Mouse (Mus musculus) myocyte (in vitro differentiated cells): Measurements from ENCODE around the gene Atp2b4. TPM values are rescaled to one million over a fixed set of nuclear protein-coding genes. Genes with fewer than 3 reads are reported as not detected.
A peak's percentile ranks its signal among the peaks of the same experiment; 100 is the strongest.

Experiments used
- H3K27me3 ChIP-seq: one replicate; pipeline ENCODE4 v1.6.1; 2011; ENCODE audit not compliant: control insufficient read depth, insufficient read depth, insufficient read length
- H3K36me3 ChIP-seq: one replicate; pipeline ENCODE4 v1.6.1; 2011; ENCODE audit not compliant: control insufficient read depth, insufficient read depth
- H3K4me2 ChIP-seq: one replicate; pipeline ENCODE4 v1.6.1; 2011; ENCODE audit warnings: low read depth, control low read depth
- H3K4me3 ChIP-seq: one replicate; pipeline ENCODE4 v1.5.1; 2011; ENCODE audit warnings: mild to moderate bottlenecking, control low read depth, moderate library complexity
- H3K79me2 ChIP-seq: one replicate; pipeline ENCODE4 v1.6.1; 2011; ENCODE audit not compliant: control insufficient read depth, insufficient read depth
- H3ac ChIP-seq: one replicate; pipeline ENCODE4 v1.6.1; 2011; ENCODE audit not compliant: control insufficient read depth, insufficient read length
- CEBPB ChIP-seq: IDR thresholded peaks from 2 replicates; pipeline ENCODE4 v1.6.1; 2011; ENCODE audit warnings: mild to moderate bottlenecking, moderate library complexity; ENCODE audit not compliant: poor library complexity, insufficient read depth, severe bottlenecking
- E2F4 ChIP-seq: IDR thresholded peaks from one replicate; pipeline ENCODE4 v1.6.1; 2011; ENCODE audit warnings: mild to moderate bottlenecking, control low read depth, moderate library complexity; ENCODE audit not compliant: insufficient read depth
- MAX ChIP-seq: IDR thresholded peaks from one replicate; pipeline ENCODE4 v1.6.1; 2011; ENCODE audit warnings: low read depth, mild to moderate bottlenecking, control low read depth
- MYOD1 ChIP-seq, 3 experiments: IDR thresholded peaks; one replicate each; pipeline ENCODE4 v1.6.1; 2011; ENCODE audit warnings: control low read depth in 2 of 3, low read depth in 2 of 3, mild to moderate bottlenecking in 2 of 3, moderate library complexity in 1 of 3; ENCODE audit not compliant: insufficient read length in 2 of 3, control insufficient read depth in 1 of 3
- MYOG ChIP-seq, 3 experiments: IDR thresholded peaks; one replicate each; pipeline ENCODE4 v1.6.1; 2011; ENCODE audit warnings: control low read depth in 2 of 3, low read depth in 2 of 3, mild to moderate bottlenecking in 2 of 3; ENCODE audit not compliant: insufficient read length in 2 of 3, control insufficient read depth in 1 of 3, insufficient read depth in 1 of 3
- POLR2A ChIP-seq: IDR thresholded peaks from one replicate; pipeline ENCODE4 v1.6.1; 2011; ENCODE audit warnings: low read depth, mild to moderate bottlenecking, control low read depth, moderate library complexity; ENCODE audit not compliant: insufficient read length
- POLR2AphosphoS2 ChIP-seq: IDR thresholded peaks from one replicate; pipeline ENCODE4 v1.6.1; 2011; ENCODE audit warnings: low read depth, control low read depth; ENCODE audit not compliant: insufficient read length
- REST ChIP-seq: IDR thresholded peaks from one replicate; pipeline ENCODE4 v1.6.1; 2011; ENCODE audit warnings: mild to moderate bottlenecking, control low read depth, moderate library complexity; ENCODE audit not compliant: insufficient read depth, insufficient read length
- SRF ChIP-seq: IDR thresholded peaks from one replicate; pipeline ENCODE4 v1.6.1; 2011; ENCODE audit warnings: low read depth; ENCODE audit not compliant: control insufficient read depth, insufficient read length
- TCF12 ChIP-seq: IDR thresholded peaks from one replicate; pipeline ENCODE4 v1.6.1; 2011; ENCODE audit warnings: mild to moderate bottlenecking, control low read depth; ENCODE audit not compliant: poor library complexity, insufficient read depth, severe bottlenecking
- TCF3 ChIP-seq: IDR thresholded peaks from one replicate; pipeline ENCODE4 v1.6.1; 2011; ENCODE audit warnings: low read depth, control low read depth; ENCODE audit not compliant: insufficient read length
- USF1 ChIP-seq: IDR thresholded peaks from one replicate; pipeline ENCODE4 v1.6.1; 2011; ENCODE audit warnings: low read depth, mild to moderate bottlenecking, control low read depth, moderate library complexity
- polyA plus RNA-seq: library from polyadenylated mRNA; unstranded; fragments of >200 nt; fragmentation: generic; extraction: Trizol; gene quantifications from one replicate; pipeline ENCODE4 v1.2.1, GENCODE M21; 2012; ENCODE audit warnings: missing spikeins

Gene Atp2b4
- polyA plus RNA-seq, 1 experiment = 28.1 TPM

DNA sequence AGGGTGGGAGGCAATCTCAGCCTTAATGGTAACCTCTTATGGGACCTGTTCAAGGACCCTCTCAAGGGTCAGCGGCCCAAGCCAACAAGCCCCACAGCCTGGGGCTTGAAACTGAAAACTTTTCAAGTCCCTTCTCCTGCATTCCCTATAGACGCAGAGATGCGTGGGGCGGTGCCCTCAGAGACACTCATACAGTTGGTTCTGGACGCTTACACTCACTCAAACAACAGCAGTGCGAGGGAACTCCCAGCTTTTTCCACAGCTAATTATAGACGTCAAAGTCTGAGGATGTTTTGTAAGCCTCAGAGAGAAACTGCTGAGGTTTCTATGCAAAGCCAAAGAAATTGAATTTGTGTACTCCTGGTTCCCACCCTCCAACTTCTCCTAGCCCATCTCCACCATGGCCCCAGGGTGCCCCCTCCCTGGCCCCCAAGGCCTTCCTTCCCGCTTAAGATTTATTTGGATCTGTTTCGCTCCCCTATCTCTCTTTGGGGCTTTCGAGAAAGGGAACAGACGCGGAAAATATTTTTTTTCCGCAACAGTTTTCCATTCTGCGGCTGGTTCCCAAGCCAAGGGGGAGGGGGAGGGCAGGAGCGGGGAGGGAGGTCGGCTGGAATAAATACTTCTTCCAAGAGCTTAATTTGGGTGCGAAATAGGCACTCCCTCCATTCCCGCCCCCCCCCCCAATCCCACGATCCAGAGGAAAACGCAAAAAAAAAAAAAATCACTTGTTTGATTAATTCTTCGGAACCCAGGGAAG, 975 bp downstream of the Atp2b4 start:
- Histone ChIP-seq H3K4me2 (peak overlapping the region; percentile 90), H3K36me3 (no peaks in the 10 kb centered on the region)
- TF ChIP-seq E2F4 (no peak), TCF12 (no peak), USF1 (no peak), MAX (no peak), POLR2AphosphoS2 (no peak), TCF3 (no peak), SRF (no peak), MYOG (IDR thresholded peaks at IDR 0.05; ENCODE audit: control insufficient read depth in 1 of 3, insufficient read depth in 1 of 3, insufficient read length in 2 of 3, low read depth in 2 of 3) (no peak), CEBPB (no peak)

GRCm38 (mm10) chr1:133798821-133799415, 1.9 kb downstream of the Atp2b4 start:
- Histone ChIP-seq H3K79me2 (peaks cover 47% of the 10 kb centered on the region), H3K4me3 (peak overlapping the region; percentile 76), H3K4me2 (peak overlapping the region; percentile 90), H3K36me3 (no peaks in the 10 kb centered on the region), H3K27me3 (no peaks in the 10 kb centered on the region), H3ac (no peak overlapping the region)
- TF ChIP-seq POLR2A = no peak
- no peak for TF ChIP-seq MYOD1 (IDR thresholded peaks at IDR 0.05; ENCODE audit: control insufficient read depth in 1 of 3, insufficient read length in 2 of 3, low read depth in 2 of 3)
- TF ChIP-seq CEBPB = no peak
- no peak for TF ChIP-seq TCF12
- no peak for TF ChIP-seq MYOG (IDR thresholded peaks at IDR 0.05; ENCODE audit: control insufficient read depth in 1 of 3, insufficient read depth in 1 of 3, insufficient read length in 2 of 3, low read depth in 2 of 3)
- no peak for TF ChIP-seq MAX
- no peak for TF ChIP-seq TCF3
- no peak for TF ChIP-seq REST
- no peak for TF ChIP-seq SRF
- no peak for TF ChIP-seq USF1
- TF ChIP-seq E2F4 = no peak

More for the DNA sequence above, 975 bp downstream of the Atp2b4 start:
- Histone ChIP-seq H3ac (no peak overlapping the region), H3K79me2 (peaks cover 41% of the 10 kb centered on the region), H3K27me3 (no peaks in the 10 kb centered on the region), H3K4me3 (peak overlapping the region; percentile 76)

GRCm38 (mm10) chr1:133797979-133798820, 2.6 kb downstream of the Atp2b4 start:
- Histone ChIP-seq H3K4me3 (peak overlapping the region; percentile 76), H3K79me2 (peaks cover 47% of the 10 kb centered on the region), H3K36me3 (no peaks in the 10 kb centered on the region), H3K4me2 (peak overlapping the region; percentile 90), H3K27me3 (no peaks in the 10 kb centered on the region), H3ac (no peak overlapping the region)
- TF ChIP-seq MYOD1 (IDR thresholded peaks at IDR 0.05; ENCODE audit: control insufficient read depth in 1 of 3, insufficient read length in 2 of 3, low read depth in 2 of 3) = peak in 2 of 3 experiments; percentile 75 to 86
- no peak for TF ChIP-seq REST
- TF ChIP-seq TCF12 = peak; percentile 12
- no peak for TF ChIP-seq CEBPB
- TF ChIP-seq POLR2A = no peak
- peak in 2 of 3 experiments; percentile 41 to 73 for TF ChIP-seq MYOG (IDR thresholded peaks at IDR 0.05; ENCODE audit: control insufficient read depth in 1 of 3, insufficient read depth in 1 of 3, insufficient read length in 2 of 3, low read depth in 2 of 3)

- H3K36me3 ChIP-seq = no peaks in the 10 kb centered on the region
- peaks cover 47% of the 10 kb centered on the region for H3K79me2 ChIP-seq
- no peak overlapping the region for H3ac ChIP-seq
- no peaks in the 10 kb centered on the region for H3K27me3 ChIP-seq
- H3K4me3 ChIP-seq = no peak overlapping the region
- peak overlapping the region; percentile 90 for H3K4me2 ChIP-seq
- TF ChIP-seq CEBPB (no peak), POLR2A (no peak), USF1 (no peak), REST (no peak), POLR2AphosphoS2 (no peak), MYOG (IDR thresholded peaks at IDR 0.05; ENCODE audit: control insufficient read depth in 1 of 3, insufficient read depth in 1 of 3, insufficient read length in 2 of 3, low read depth in 2 of 3) (no peak), TCF12 (no peak), MAX (no peak), TCF3 (no peak), SRF (no peak), E2F4 (no peak), MYOD1 (IDR thresholded peaks at IDR 0.05; ENCODE audit: control insufficient read depth in 1 of 3, insufficient read length in 2 of 3, low read depth in 2 of 3) (no peak)
These were observed 3.4 kb downstream of the Atp2b4 start for GRCm38 (mm10) chr1:133797327-133797978.
